Mouse (Mus musculus) Muller cell, postnatal 12 days (primary cell): ENCODE data around the gene Luc7l2.
A peak's percentile ranks its signal among the peaks of the same experiment; 100 is the strongest.

ENCODE experiments used
- DNase-seq: peaks from one replicate; pipeline ENCODE4 v3.0.0-alpha.2; 2015; ENCODE audit errors: inconsistent ontology term

Gene Luc7l2

DNA sequence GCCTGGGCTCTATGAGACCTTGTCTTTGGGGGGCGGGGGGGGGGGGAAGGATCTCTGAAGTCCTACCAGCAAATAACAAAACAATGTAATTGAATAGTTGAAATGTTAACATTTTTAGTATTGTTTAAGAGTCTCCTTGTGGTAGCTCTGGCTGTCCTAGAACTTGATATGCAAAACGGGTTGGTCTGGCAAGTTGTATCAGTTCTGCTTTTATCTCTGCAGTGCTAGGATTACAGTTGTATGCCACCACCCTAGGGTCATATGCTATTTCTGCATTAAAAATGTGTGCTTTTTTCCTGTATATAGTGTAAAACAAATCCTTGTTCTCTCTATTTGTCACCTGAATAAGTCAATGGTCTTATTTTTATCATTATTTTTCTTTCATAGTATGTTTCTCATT is 25.0 kb downstream of the Luc7l2 start:
- no peak for DNase-seq

GRCm38 (mm10) chr6:38580112-38580857 is 29.2 kb downstream of the Luc7l2 start:
- DNase-seq = no peak

DNA sequence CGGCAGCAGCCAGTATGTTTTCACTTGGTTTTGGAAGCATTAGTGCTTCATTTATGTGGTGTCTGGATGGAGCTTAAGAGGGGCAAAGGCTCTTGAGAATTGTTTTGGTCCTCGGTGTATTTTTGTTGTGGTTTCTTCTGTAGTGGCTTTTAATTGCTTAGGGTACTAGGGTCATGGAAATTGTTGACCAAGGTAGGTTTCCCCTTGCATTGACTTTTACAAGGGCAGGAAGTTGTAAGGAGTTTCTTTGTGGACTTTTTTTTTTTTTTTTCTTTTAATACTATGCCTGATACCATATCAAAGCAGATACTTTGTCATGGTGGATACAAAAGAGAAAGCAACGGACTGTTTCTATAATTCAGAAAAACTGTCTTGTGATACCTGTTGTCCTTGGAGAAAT is 30.6 kb downstream of the Luc7l2 start:
- DNase-seq = no peak

DNA sequence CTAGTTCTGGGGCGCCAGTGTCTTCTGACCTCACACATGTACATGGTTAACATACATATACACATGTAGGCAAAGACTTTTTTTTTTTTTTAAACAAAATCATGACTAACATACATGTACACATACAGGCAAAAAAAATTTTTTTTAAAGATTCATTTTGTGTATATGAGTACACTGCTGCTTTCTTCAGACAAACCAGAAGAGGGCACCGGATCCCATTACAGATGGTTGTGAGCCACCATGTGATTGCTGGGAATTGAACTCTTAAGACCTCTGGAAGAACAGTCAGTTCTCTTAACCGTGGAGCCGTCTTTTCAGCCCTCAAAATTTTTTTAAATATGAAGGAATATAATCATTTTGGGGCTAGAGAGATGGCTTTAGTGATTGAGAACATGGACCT is 46.3 kb downstream of the Luc7l2 start:
- DNase-seq = no peak

- peak; percentile 35 for DNase-seq
Measured at GRCm38 (mm10) chr6:38609892-38610291, 58.8 kb downstream of the Luc7l2 start.

DNA sequence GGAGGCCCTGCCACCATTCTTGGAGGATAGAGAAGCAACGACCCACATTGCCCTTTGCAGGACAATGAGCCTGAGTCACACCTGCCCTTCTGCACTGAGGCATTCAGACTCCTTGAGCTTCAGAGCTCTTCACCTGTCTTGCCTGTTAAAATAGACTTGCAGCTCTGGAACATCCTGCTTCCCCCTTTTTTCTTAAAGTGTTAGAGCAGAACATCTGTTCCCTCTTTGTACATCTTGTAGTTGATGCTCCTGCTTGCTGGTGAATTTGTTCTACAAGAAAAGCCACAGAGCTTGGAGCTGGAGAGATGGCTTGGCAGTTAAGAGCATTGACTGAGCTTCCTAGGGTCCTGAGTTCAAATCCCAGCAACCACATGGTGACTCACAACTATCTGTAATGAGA is 71.3 kb downstream of the Luc7l2 start:
- no peak for DNase-seq

DNA sequence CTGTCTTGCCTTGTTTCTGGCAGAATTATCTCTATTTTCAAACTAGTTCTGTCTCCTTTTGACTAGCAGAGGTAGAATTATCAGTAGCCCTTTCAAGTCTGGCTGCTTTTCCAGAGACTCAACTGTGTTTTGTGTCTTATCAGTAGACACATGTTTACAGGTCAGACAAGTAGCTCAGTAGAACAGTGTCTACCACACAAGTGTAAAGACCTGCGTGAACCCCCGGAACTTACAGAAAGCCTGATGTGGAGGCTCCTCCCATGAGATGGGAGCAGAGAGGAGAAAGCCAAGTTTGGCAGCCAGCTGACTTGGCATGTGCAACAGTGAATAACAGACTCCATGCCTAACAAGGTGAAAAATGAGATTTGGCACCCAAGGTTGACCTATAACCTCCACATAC is 72.3 kb downstream of the Luc7l2 start:
- no peak for DNase-seq

GRCm38 (mm10) chr6:38624439-38624838 is 73.3 kb downstream of the Luc7l2 start:
- peak; percentile 58 for DNase-seq

- DNase-seq = no peak
Measured at GRCm38 (mm10) chr6:38626086-38626485, 75.0 kb downstream of the Luc7l2 start.

DNA sequence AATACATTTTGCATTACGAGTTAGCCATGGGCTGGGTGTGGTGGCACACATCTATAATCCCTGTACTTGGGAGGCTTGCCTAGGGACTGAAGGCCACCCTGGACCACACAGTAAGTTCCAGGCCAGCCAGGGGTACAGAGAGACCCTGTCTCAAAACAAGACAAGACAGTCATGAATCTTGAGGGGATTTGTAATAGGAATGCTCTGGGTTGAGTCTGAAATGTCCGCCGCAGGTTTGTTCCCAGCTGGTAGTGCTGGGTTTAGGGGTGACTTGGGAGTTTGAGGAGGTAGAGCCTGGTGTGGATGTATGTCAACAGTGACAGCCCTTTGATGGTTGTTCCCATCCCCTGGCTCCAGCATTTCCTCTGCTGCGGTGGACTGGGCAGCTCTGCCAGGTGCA is 75.9 kb downstream of the Luc7l2 start:
- no peak for DNase-seq

DNA sequence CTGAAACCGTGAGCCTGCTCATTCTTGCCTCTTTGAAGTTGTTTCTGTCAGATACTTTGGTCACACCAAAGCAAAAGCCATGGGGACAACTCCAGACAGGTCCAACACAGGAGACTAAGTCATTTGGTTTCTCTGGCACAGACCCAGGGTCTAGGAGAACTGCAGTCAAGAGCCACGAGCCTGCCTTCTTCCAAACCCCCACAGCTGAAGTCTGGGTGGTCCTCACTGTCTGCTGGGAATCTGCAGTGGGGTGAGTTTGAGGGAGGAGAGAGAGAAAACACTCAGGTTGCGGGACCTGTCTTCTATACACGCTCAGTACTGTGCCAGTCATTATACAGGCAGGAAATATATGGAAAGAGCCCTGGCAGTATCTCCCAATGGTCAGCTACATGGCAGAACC is 76.4 kb downstream of the Luc7l2 start:
- DNase-seq = no peak

GRCm38 (mm10) chr6:38629556-38629955 is 78.4 kb downstream of the Luc7l2 start:
- DNase-seq = no peak

DNA sequence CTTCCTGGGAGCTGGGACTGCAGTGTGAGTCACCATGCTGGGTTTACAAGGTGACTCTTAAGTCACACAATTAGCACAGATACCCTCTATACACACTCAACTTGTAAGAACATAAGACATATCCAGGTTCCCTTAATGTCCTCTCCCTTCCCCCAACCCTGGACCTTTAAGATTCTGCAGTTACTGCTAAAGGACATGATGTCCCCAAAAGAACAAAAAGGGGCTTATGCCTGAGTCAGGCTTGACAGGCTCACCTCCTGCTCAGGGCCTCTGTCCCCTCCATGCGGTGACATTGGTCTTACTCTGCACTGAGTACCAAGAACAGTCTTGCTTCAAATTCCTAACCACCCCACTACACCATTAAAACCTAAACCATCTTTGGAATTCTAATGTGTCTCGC is 81.7 kb downstream of the Luc7l2 start:
- DNase-seq = no peak

DNA sequence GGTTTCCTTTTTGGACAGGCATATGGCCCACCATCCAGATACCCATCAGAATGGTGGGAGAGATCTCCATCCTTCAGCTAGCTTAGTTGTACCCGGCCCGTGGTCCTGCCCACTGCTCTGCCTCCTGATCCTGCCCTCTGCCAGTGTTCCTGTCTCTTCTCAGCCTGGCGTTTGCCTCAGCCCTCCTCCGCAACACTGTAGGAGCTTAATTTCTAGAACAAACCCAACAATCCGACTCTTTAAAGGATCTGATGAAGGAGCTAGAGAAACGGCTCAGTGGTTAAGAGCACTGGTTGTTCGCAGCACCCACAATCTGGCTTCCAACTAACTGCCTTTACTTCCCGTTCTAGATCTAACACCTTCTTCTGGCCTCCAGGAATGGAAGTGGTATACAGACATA is 83.3 kb downstream of the Luc7l2 start:
- DNase-seq = no peak

- peak; percentile 55 for DNase-seq
Measured at GRCm38 (mm10) chr6:38635941-38636851, 85.1 kb downstream of the Luc7l2 start.

- DNase-seq = peak; percentile 83
Measured at GRCm38 (mm10) chr6:38636852-38637618, 85.9 kb downstream of the Luc7l2 start, which contains the start of gene Klrg2. Gene Klrg2, minus strand, starts transcription at chr6:38637242.

GRCm38 (mm10) chr6:38640401-38640800 is 89.3 kb downstream of the Luc7l2 start:
- DNase-seq = no peak

DNA sequence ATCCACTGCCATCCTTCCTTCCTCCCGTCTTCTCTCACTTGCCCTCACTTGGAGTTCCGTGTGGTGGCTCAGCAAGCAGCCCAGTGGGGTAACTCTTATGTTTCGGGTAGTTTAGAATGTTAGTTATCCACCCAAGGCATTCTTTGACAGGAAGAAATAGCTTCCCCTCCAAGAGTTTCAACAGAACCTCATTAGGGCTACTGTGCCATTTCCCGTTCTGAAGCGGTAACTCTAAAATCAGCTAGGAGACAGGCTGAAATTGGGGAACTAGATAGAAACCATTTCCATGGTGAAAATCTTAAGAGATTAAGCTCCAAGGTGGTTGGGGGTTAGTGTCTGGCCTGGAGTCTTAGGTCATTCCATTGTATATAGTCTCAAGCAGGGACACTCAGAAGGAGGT is 90.1 kb downstream of the Luc7l2 start:
- no peak for DNase-seq

- no peak for DNase-seq
Measured at GRCm38 (mm10) chr6:38641645-38642044, 90.5 kb downstream of the Luc7l2 start.

DNA sequence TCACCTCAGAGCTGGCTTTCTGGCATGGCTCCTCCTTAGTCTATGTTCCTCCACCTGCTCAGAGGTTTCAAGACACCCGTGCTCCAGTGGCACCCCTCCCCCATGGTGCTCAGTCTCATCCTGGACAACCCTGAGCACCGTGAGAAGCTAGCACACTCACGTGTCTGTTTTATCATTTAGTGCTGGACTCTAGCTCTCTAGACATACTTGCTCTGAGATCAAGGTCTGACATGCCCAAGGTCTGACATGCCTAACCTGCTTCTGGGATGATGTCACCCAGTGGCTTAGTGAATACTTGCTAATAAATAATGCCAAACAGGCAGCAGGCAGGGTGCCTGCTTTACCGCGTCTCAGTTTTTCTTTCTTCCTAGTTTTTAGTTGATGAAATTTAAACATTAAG is 91.5 kb downstream of the Luc7l2 start:
- DNase-seq = no peak

DNA sequence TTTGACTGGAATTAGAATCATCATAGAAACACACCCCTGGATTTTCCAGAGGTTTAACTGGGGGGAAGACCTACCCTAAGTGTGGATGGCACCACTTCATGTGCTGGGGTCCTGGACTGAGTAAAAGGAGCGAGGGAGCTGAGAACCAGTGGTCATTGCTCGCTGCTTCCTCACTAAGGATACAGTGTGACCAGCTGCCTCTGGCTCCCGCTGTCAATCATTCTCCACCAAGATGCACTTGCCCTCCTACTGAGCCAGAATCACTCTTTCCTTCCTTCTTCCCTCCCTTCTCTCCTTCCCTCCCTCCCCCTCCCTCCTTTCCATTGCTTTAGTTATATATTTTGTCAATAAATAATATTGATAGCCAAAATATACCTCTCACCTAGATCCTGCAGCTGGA is 91.9 kb downstream of the Luc7l2 start:
- DNase-seq = no peak

GRCm38 (mm10) chr6:38649545-38649944 is 98.4 kb downstream of the Luc7l2 start:
- DNase-seq = no peak
